Mouse (Mus musculus) left cerebral cortex, postnatal 25 days (tissue): ENCODE data around the gene Lnx2. TPM values are rescaled to one million over a fixed set of nuclear protein-coding genes. Genes with fewer than 3 reads are reported as not detected.

Experiments
- DNase-seq, 2 experiments: peaks; one replicate each; pipeline ENCODE4 v3.0.0; 2022; ENCODE audit warnings: low spot score in 2 of 2, mixed read lengths in 1 of 2
- intact Hi-C: fragments of 180-260 bp; cut with DNase I; formaldehyde crosslinking; loops from one replicate; pipeline ENCODE4 v1.15.1; 2025
- total RNA-seq, 2 experiments: library from RNA; stranded (reverse); gene quantifications; 2 replicates each; pipeline ENCODE4 v1.2.3; 2021

Lnx2 gene
- total RNA-seq, 2 experiments from 2014 or later = 5.1 to 6.3 TPM

- intact Hi-C loops = no loop called here
- DNase-seq = no peak
Measured at GRCm38 (mm10) chr5:147031281-147031680, 45.1 kb downstream of the Lnx2 start.

GRCm38 (mm10) chr5:147024331-147025034, 51.9 kb downstream of the Lnx2 start:
- DNase-seq = no peak
- intact Hi-C loops = no loop called here

GRCm38 (mm10) chr5:147023245-147023970, 53.0 kb downstream of the Lnx2 start:
- intact Hi-C loops = no loop called here
- peak in 1 of 2 experiments; percentile 12 for DNase-seq

GRCm38 (mm10) chr5:147021546-147022265, 54.7 kb downstream of the Lnx2 start:
- intact Hi-C loops = no loop called here
- DNase-seq = peak in 1 of 2 experiments; percentile 24

- intact Hi-C loops = no loop called here
- DNase-seq = peak in 1 of 2 experiments; percentile 53
Measured at GRCm38 (mm10) chr5:147020579-147020978, 55.8 kb downstream of the Lnx2 start.

- no peak for DNase-seq
- intact Hi-C loops = no loop called here
Measured at GRCm38 (mm10) chr5:147018761-147019160, 57.6 kb downstream of the Lnx2 start.

GRCm38 (mm10) chr5:147017526-147017925, 58.9 kb downstream of the Lnx2 start:
- intact Hi-C loops = no loop called here
- DNase-seq = no peak

- intact Hi-C loops = no loop called here
Measured at GRCm38 (mm10) chr5:147016622-147017021, 59.8 kb downstream of the Lnx2 start.

GRCm38 (mm10) chr5:147015191-147015590, 61.2 kb downstream of the Lnx2 start:
- no peak for DNase-seq
- intact Hi-C loops = no loop called here

More at GRCm38 (mm10) chr5:147016622-147017021, 59.8 kb downstream of the Lnx2 start:
- no peak for DNase-seq

GRCm38 (mm10) chr5:147013845-147014244, 62.5 kb downstream of the Lnx2 start:
- intact Hi-C loops = no loop called here
- DNase-seq = no peak

GRCm38 (mm10) chr5:147011333-147011732, 65.1 kb downstream of the Lnx2 start:
- intact Hi-C loops = no loop called here
- DNase-seq = no peak

GRCm38 (mm10) chr5:147003303-147003702, 73.1 kb downstream of the Lnx2 start:
- no peak for DNase-seq
- intact Hi-C loops = no loop called here

GRCm38 (mm10) chr5:147001312-147001711, 75.1 kb downstream of the Lnx2 start:
- DNase-seq = no peak
- intact Hi-C loops = no loop called here

GRCm38 (mm10) chr5:146998802-146999201, 77.6 kb downstream of the Lnx2 start:
- intact Hi-C loops = no loop called here
- DNase-seq = no peak

- no peak for DNase-seq
- intact Hi-C loops = no loop called here
Measured at GRCm38 (mm10) chr5:146996812-146997211, 79.6 kb downstream of the Lnx2 start.

GRCm38 (mm10) chr5:146994973-146995372, 81.4 kb downstream of the Lnx2 start:
- DNase-seq = no peak
- intact Hi-C loops = no loop called here

- DNase-seq = peak in 1 of 2 experiments; percentile 21
- intact Hi-C loops = no loop called here
Measured at GRCm38 (mm10) chr5:146993509-146993908, 82.9 kb downstream of the Lnx2 start.

- intact Hi-C loops = no loop called here
- DNase-seq = no peak
Measured at GRCm38 (mm10) chr5:146989051-146989450, 87.3 kb downstream of the Lnx2 start.

GRCm38 (mm10) chr5:146987588-146987987, 88.8 kb downstream of the Lnx2 start:
- peak in 1 of 2 experiments; percentile 15 for DNase-seq
- intact Hi-C loops = no loop called here

- DNase-seq = no peak
- intact Hi-C loops = no loop called here
Measured at GRCm38 (mm10) chr5:146985725-146986433, 90.5 kb downstream of the Lnx2 start.
